Comparison of ENCODE assay signal across 25 mouse cellular contexts in genomic region chr7:143189965-143190722, GRCm38 (mm10).
DNase-seq lines count a peak whose midpoint lies in the region; ATAC-seq and TF ChIP-seq lines count a peak whose summit lies in the region.
"Had no signal": no experiment of that assay in that cellular context is flagged by ENCODE, and none has a peak within 500 bp of the region (broad histone marks: within the 10 kb centered on the region; RNA-seq: fewer than 3 reads in every experiment).

No protein-coding gene starts in this region.

- no peak overlapping the region for H3K27ac ChIP-seq in hindbrain, embryonic 10.5 days
- no peak overlapping the region for H3K27ac ChIP-seq in hindbrain, embryonic 14.5 days
- no peak overlapping the region for H3K27ac ChIP-seq in neural tube, embryonic 15.5 days (replicated peaks)
- no peak overlapping the region for H3K27ac ChIP-seq in liver, embryonic 12.5 days
- no peak overlapping the region for H3K27ac ChIP-seq in liver, postnatal 0 days (ENCODE audit: low read depth)
- H3K27ac ChIP-seq: embryonic facial prominence, embryonic 13.5 days; forebrain, embryonic 15.5 days; hindbrain, embryonic 13.5 days; left cerebral cortex, adult 2 months; limb, embryonic 15.5 days; midbrain, embryonic 12.5 days had no signal

- no peak overlapping the region for H3K9ac ChIP-seq in hindbrain, embryonic 14.5 days
- H3K9ac ChIP-seq in neural tube, embryonic 15.5 days (replicated peaks): no peak overlapping the region
- H3K9ac ChIP-seq in liver, embryonic 12.5 days: no peak overlapping the region
- H3K9ac ChIP-seq in liver, postnatal 0 days (replicated peaks): no peak overlapping the region
- H3K9ac ChIP-seq: embryonic facial prominence, embryonic 13.5 days; forebrain, embryonic 15.5 days; heart, embryonic 12.5 days; hindbrain, embryonic 13.5 days; limb, embryonic 15.5 days; midbrain, embryonic 12.5 days had no signal

- no peaks in the 10 kb centered on the region for H3K36me3 ChIP-seq in hindbrain, embryonic 10.5 days
- no peaks in the 10 kb centered on the region for H3K36me3 ChIP-seq in hindbrain, embryonic 14.5 days (replicated peaks; ENCODE audit: control insufficient read depth, insufficient read depth)
- H3K36me3 ChIP-seq in neural tube, embryonic 15.5 days: no peaks in the 10 kb centered on the region
- H3K36me3 ChIP-seq in liver, embryonic 12.5 days: no peaks in the 10 kb centered on the region
- H3K36me3 ChIP-seq in liver, postnatal 0 days (replicated peaks; ENCODE audit: insufficient read depth, low read length): no peaks in the 10 kb centered on the region
- H3K36me3 ChIP-seq: embryonic facial prominence, embryonic 13.5 days; forebrain, embryonic 15.5 days; G1E; hindbrain, embryonic 13.5 days; limb, embryonic 15.5 days; midbrain, embryonic 12.5 days had no signal

- no peaks in the 10 kb centered on the region for H3K9me3 ChIP-seq in hindbrain, embryonic 10.5 days
- no peaks in the 10 kb centered on the region for H3K9me3 ChIP-seq in hindbrain, embryonic 14.5 days (ENCODE audit: control insufficient read depth, low read length)
- no peaks in the 10 kb centered on the region for H3K9me3 ChIP-seq in neural tube, embryonic 15.5 days (replicated peaks)
- no peaks in the 10 kb centered on the region for H3K9me3 ChIP-seq in liver, embryonic 12.5 days (replicated peaks)
- H3K9me3 ChIP-seq in liver, postnatal 0 days (ENCODE audit: low read length): no peaks in the 10 kb centered on the region
- H3K9me3 ChIP-seq: embryonic facial prominence, embryonic 13.5 days; forebrain, embryonic 15.5 days; G1E; heart, embryonic 12.5 days; hindbrain, embryonic 13.5 days; limb, embryonic 15.5 days; midbrain, embryonic 12.5 days had no signal

- no peaks in the 10 kb centered on the region for H3K27me3 ChIP-seq in hindbrain, embryonic 10.5 days (ENCODE audit: insufficient read depth, poor library complexity, severe bottlenecking)
- H3K27me3 ChIP-seq in hindbrain, embryonic 14.5 days (ENCODE audit: control insufficient read depth, insufficient read depth, low read length): no peaks in the 10 kb centered on the region
- H3K27me3 ChIP-seq in neural tube, embryonic 15.5 days (replicated peaks): no peaks in the 10 kb centered on the region
- H3K27me3 ChIP-seq in liver, embryonic 12.5 days (replicated peaks): 0 out of 2 replicates have a peak, but pooled peaks cover 3% of the 10 kb centered on the region
- H3K27me3 ChIP-seq in liver, postnatal 0 days (ENCODE audit: insufficient read depth, low read length): no peaks in the 10 kb centered on the region
- H3K27me3 ChIP-seq: embryonic facial prominence, embryonic 13.5 days; forebrain, embryonic 15.5 days; hindbrain, embryonic 13.5 days; limb, embryonic 15.5 days; midbrain, embryonic 12.5 days; Patski had no signal

- TF ChIP-seq CTCF in liver, postnatal 0 days (IDR thresholded peaks at IDR 0.05; ENCODE audit: low read depth): no peak

- WGBS in hindbrain, embryonic 10.5 days: 83% methylated on average over 3 of the region's 3 CpGs
- WGBS in hindbrain, embryonic 14.5 days: 95% methylated on average over 3 of the region's 3 CpGs
- 87% methylated on average over 3 of the region's 3 CpGs for WGBS in neural tube, embryonic 15.5 days
- WGBS in liver, embryonic 12.5 days (ENCODE audit: insufficient replicate concordance): 61% methylated on average over 3 of the region's 3 CpGs
- WGBS in liver, postnatal 0 days (ENCODE audit: insufficient replicate concordance): 68% methylated on average over 3 of the region's 3 CpGs

- peaks cover 11% of the 10 kb centered on the region for H3K4me1 ChIP-seq in hindbrain, embryonic 10.5 days (replicated peaks)
- H3K4me1 ChIP-seq in hindbrain, embryonic 14.5 days (replicated peaks; ENCODE audit: control insufficient read depth, insufficient read depth, low read length): no peaks in the 10 kb centered on the region
- H3K4me1 ChIP-seq in neural tube, embryonic 15.5 days: no peaks in the 10 kb centered on the region
- H3K4me1 ChIP-seq in liver, embryonic 12.5 days: no peaks in the 10 kb centered on the region
- peaks cover 7% of the 10 kb centered on the region for H3K4me1 ChIP-seq in liver, postnatal 0 days (ENCODE audit: insufficient read depth)
- H3K4me1 ChIP-seq: embryonic facial prominence, embryonic 13.5 days; forebrain, embryonic 15.5 days; heart, embryonic 12.5 days; midbrain, embryonic 12.5 days had no signal

- ATAC-seq in hindbrain, embryonic 14.5 days (ENCODE audit: low FRiP score): no peak
- ATAC-seq in neural tube, embryonic 15.5 days (ENCODE audit: low FRiP score): no peak
- peak; percentile 48; the same call in 1 of the 2 replicates for ATAC-seq in liver, embryonic 12.5 days
- ATAC-seq in liver, postnatal 0 days: peak; percentile 91
- ATAC-seq: forebrain, embryonic 15.5 days; inflammation-experienced regulatory T-cells, adult 6 months; Patski had no signal

- TF ChIP-seq EP300 in liver, postnatal 0 days (IDR thresholded peaks at IDR 0.05; ENCODE audit: low read depth): no peak

- no peak overlapping the region for H3K4me2 ChIP-seq in hindbrain, embryonic 14.5 days (replicated peaks)
- no peak overlapping the region for H3K4me2 ChIP-seq in neural tube, embryonic 15.5 days
- no peak overlapping the region for H3K4me2 ChIP-seq in liver, embryonic 12.5 days
- H3K4me2 ChIP-seq in liver, postnatal 0 days (ENCODE audit: low read depth, low read length): no peak overlapping the region
- H3K4me2 ChIP-seq: embryonic facial prominence, embryonic 13.5 days; forebrain, embryonic 15.5 days; heart, embryonic 12.5 days; hindbrain, embryonic 13.5 days; limb, embryonic 15.5 days; midbrain, embryonic 12.5 days had no signal

- peak; percentile 1 for DNase-seq in hindbrain, embryonic 10.5 days (ENCODE audit: low spot score)
- no peak for DNase-seq in hindbrain, embryonic 14.5 days (ENCODE audit: low spot score)
- DNase-seq in neural tube, embryonic 10.5 days (ENCODE audit: extremely low spot score, low spot score): peak; percentile 9
- peak; percentile 26 for DNase-seq in liver, postnatal 0 days
- DNase-seq in adrenal gland, adult 8-10 months: no peak
- DNase-seq: B cell, adult 2 months; heart, postnatal 10 days; lung, postnatal 10 days; right cerebral cortex, postnatal 14 days; spleen, adult 18-20 months; thymus, adult 18-20 months; thymus, postnatal 36 days had no signal

- H3K4me3 ChIP-seq in hindbrain, embryonic 10.5 days: no peak overlapping the region
- no peak overlapping the region for H3K4me3 ChIP-seq in hindbrain, embryonic 14.5 days (replicated peaks; ENCODE audit: low read length)
- H3K4me3 ChIP-seq in neural tube, embryonic 15.5 days (replicated peaks): no peak overlapping the region
- no peak overlapping the region for H3K4me3 ChIP-seq in liver, embryonic 12.5 days
- H3K4me3 ChIP-seq in liver, postnatal 0 days (ENCODE audit: low read depth, low read length): no peak overlapping the region
- H3K4me3 ChIP-seq: embryonic facial prominence, embryonic 13.5 days; erythroblast, embryonic 14.5 days; forebrain, embryonic 15.5 days; heart, embryonic 12.5 days; hindbrain, embryonic 13.5 days; left cerebral cortex, adult 2 months; limb, embryonic 15.5 days; midbrain, embryonic 12.5 days had no signal

Comparison
In these comparisons a context has a peak if more than half of its experiments do, and no peak if none do; other contexts are left out.
1. DNase-seq: peak in hindbrain, embryonic 10.5 days (single experiment), neural tube, embryonic 10.5 days (single experiment) and liver, postnatal 0 days (single experiment); none in hindbrain, embryonic 14.5 days (single experiment) and adrenal gland, adult 8-10 months (single experiment).
2. ATAC-seq: peak in liver, embryonic 12.5 days (single experiment) and liver, postnatal 0 days (single experiment); none in hindbrain, embryonic 14.5 days (single experiment) and neural tube, embryonic 15.5 days (single experiment).